Mouse (Mus musculus) telencephalon, adult 2 months (tissue): Measurements from ENCODE around the gene Gm128.

Experiments used
- DNase-seq: peaks from one replicate; pipeline ENCODE4 v3.0.0-alpha.2; 2011; ENCODE audit warnings: low read depth, low spot score

Gm128 gene

DNA sequence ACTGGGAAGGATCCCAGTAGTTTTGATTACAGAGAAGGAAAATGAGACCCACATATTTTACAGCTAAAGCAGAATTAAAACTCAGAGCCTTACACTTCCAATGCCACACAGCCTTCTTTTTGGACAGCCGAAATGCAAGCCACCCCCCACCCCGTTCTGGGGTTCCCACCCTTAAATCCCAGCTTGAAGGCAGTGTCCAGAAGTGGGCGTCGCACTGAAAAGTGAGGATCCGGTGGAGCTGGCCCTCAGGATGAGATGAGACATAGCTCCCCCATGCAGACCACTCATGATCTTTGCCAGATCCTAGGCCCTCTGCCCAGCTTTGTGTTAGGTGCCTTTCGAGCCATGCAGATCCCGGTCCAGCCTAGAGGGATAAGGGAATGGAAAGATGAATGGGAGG lies at the start of gene Gm128:
Gene Gm128, minus strand, starts transcription at position 101 of the 400 bp plus-strand sequence.
- DNase-seq, result no peak

GRCm38 (mm10) chr3:95291041-95291440 lies 49.6 kb upstream of the Gm128 start:
- DNase-seq, result no peak

- no peak for DNase-seq
Measured at GRCm38 (mm10) chr3:95290156-95290555, 48.8 kb upstream of the Gm128 start.

GRCm38 (mm10) chr3:95289419-95289818 lies 48.0 kb upstream of the Gm128 start:
- DNase-seq, result no peak

DNA sequence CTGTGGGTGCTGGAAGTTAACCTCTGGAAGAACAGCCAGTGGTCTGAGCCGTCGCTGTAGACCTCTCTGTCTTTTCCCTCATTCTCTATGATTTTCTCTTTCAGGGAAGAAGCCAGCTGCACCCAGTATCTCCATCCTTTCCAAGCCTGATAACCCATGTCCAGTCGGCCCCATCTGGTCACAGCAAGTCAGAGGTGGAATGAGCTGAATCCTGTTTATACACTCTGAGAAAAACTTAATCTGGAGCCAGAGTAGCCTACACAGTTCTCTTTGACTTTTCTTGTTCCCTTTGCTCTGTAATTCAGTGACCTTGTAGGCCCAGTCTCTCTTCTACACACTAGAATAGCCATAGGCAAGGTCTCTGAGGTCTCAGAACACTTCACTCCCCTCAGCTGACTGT lies 46.1 kb upstream of the Gm128 start:
- no peak for DNase-seq

DNA sequence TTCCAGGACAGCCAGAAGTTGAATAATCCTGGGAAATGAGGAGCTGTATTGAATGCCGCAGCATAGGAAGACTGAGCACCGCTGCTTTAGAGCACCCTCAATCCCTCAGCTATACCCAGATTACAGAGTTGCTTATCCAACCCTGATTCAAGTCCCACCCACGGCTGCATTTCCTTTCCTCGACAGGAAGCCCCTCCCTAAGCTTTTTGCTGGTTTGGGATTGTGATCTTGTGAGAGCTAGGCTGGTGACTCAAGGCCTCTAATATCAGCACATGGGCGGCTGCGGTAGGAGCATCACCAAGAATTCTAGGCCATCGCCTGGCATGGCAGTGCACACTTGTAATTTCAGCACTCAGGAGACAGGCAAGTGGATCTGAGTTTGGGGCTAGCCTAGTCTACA lies 45.1 kb upstream of the Gm128 start:
- DNase-seq, result no peak

- no peak for DNase-seq
Measured at GRCm38 (mm10) chr3:95286011-95286410, 44.6 kb upstream of the Gm128 start.

- DNase-seq, result no peak
Measured at GRCm38 (mm10) chr3:95285390-95285789, 44.0 kb upstream of the Gm128 start.

- no peak for DNase-seq
Measured at GRCm38 (mm10) chr3:95284501-95285281, 43.3 kb upstream of the Gm128 start.

DNA sequence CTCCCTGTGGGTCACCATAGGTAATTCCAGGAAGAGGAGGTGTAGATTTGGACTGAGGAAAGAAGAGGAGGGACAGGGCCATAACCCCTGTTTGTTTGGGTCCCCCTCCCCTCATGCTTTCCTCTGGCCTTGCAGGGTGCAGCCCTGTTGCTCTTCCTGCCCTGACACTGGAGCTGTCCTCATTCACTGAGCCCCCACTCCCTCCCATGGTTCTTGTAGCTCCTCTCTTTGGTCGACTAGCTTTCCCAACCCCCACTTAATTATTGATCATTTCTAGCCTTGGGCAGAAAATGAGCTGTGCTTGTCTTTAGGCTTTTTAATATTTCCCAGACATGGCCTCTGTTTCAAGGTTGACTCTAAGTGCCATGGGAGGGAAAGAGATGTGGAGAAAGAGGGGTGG lies 42.7 kb upstream of the Gm128 start:
- no peak for DNase-seq

DNA sequence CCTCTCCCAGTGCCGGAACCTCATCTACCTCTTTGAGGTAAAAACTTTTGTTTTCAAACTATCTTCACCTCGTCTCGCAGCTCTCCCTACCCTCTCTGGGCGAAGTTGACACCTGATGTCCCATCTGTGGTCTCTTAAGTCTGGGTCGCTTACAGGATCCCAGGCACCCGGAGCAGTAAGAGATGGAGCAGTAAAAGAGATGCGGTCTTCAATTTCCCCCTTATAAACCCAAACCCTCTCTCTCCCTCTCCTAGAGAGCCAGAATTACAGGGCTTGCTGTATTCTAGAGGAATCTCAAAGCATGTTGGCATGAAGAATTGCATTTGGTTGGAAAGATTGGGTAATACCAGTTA lies 42.2 kb upstream of the Gm128 start:
- DNase-seq, result no peak

- DNase-seq, result peak; percentile 59
Measured at GRCm38 (mm10) chr3:95282865-95283588, 41.6 kb upstream of the Gm128 start.

DNA sequence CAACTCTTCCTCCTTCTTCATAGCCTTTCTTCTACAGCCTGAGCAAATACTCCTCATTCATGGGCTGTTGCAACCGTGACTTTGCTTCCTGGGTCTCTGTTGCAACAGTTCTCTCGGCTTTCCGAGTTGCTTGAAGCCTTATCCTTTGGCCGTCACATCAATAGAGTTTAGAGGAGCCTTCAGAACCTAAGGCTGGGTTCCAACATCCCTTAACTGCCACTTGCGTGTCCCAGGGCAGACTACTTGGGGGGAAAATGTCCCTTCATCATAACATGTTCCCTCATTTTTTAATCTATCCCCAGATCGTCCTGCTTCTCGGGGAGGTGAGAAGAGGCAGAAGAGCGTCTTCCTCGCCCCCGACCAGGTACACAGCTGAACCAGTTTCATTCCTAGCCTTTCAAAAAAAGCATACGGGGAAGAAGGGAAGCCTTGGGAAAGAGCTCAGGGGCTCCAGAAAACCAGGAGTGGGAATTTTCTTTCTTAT lies 41.0 kb upstream of the Gm128 start:
- no peak for DNase-seq

DNA sequence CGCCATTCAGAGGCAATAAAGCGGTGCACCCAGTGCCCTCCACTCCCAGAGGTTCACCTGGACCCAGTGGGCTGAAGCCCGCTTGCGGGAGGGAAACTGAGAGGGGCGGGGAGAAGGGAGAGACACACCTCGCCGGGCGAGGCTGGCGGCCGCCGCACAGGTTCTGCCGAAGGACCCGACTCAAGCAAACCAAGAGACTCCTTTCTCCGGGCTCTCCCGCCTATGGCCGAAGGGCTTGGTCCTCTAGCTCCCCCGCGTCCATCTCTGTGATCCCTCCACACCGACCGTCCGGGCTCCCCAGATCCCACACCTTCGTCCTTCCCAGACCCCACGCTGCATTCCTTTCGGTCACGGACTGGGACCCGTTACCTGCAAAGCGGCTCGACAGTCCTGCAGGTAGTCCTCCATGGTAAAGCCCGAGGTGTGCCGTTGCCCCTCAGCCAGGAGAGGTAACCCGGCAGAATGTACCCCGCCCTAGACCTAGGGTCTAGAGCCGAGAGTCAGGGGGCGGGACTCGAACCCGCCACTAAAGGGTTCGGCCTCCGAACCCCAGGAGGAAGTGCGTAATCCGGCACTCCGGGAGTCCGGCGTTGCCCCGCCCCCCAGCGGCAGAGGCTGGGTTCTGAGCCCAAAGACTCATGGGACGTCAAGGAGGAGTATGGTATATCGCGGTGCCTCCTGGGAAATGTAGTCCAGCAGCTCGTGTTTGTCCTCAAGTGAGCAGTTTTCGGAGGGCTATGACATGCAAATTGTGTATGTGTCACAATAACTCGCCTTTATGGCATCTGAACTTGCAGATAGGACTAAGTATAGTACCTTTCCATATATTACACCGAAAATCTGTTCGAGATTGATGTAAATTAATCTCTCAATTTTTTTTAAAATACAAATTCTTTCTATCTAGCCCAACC lies 40.1 kb upstream of the Gm128 start, which contains the start of the genes Mindy1 and Prune1:
Gene Mindy1, plus strand, starts transcription at position 130 of the 911 bp plus-strand sequence.
Gene Prune1, minus strand, starts transcription at position 861 of the 911 bp plus-strand sequence.
- DNase-seq, result peak; percentile 97

- peak; percentile 13 for DNase-seq
Measured at GRCm38 (mm10) chr3:95280747-95281146, 39.3 kb upstream of the Gm128 start.

GRCm38 (mm10) chr3:95277149-95277551 lies 35.8 kb upstream of the Gm128 start:
- no peak for DNase-seq

GRCm38 (mm10) chr3:95276428-95276934 lies 35.1 kb upstream of the Gm128 start:
- no peak for DNase-seq

DNA sequence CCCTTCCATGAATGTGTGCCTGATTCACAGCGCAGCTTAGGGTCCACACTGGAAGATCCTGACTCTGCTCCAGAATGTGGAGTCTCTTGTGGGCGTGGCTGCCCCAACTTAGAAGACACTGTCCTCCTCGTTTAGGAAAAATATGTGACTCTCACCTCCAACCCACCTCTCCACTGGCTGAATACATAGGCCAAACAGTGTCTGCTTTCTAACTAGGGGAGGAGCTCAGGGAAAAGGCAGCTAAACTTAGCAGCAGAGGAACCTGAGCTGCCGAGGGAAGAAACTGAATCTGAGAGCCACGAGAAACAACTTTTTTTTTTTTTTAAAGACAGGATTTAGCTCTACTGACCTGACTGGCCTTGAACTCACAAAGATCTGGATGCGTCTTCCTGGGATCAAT lies 33.8 kb upstream of the Gm128 start:
- DNase-seq, result no peak

- no peak for DNase-seq
Measured at GRCm38 (mm10) chr3:95274453-95274852, 33.1 kb upstream of the Gm128 start.

- no peak for DNase-seq
Measured at GRCm38 (mm10) chr3:95273471-95273870, 32.1 kb upstream of the Gm128 start.

DNA sequence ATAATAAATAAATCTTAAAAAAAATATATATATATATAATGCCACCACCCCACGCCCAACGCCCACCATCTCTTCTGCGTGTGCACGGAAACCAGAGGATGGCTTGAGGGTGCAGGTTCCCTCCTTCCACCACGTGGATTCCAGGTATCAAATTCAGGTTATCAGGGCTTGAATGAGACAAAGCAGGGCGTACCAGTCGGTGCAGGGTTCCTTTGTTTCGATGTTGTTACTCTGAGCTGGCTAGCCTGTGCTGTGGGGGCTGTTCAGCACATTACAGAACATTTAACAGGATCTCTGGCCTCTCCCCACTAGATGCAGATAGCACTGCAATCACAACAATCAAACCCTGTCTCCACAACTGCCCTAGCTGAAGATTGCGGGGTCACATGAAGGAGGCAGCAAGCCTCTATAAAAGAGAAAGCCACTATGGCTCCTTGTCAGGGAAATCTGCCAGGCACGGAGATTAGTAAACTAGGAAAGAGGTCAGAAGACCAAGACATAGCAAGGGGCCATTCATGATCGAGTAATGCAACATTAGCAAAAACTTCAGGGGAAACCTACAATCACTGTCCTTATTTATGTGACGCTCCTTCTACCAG lies 29.5 kb upstream of the Gm128 start:
- no peak for DNase-seq
